Mouse (Mus musculus) liver, adult 2 months (tissue): ENCODE data around the gene Dlgap1.

Experiments used
- CTCF ChIP-seq: fragments of 200-500 bp; IDR thresholded peaks from 2 replicates; pipeline ENCODE4 v1.5.1; 2011; ENCODE audit warnings: low read depth, low read length, control low read depth
- POLR2A ChIP-seq: fragments of 200-500 bp; IDR thresholded peaks from 2 replicates; pipeline ENCODE4 v1.6.1; 2011; ENCODE audit warnings: low read length, control low read depth; ENCODE audit not compliant: insufficient read depth; ENCODE audit errors: extremely low read depth

GRCm38 (mm10) chr17:70802022-70802421 is 833.1 kb downstream of the Dlgap1 start:
- TF ChIP-seq CTCF (no peak), POLR2A (no peak)
